Mouse (Mus musculus): ENCODE measurements at regions not wholly inside any gene's neighbourhood (a gene's known extent, or its start where the extent isn't known, plus 50 kb on each side); places are given as distances from the start of the nearest gene placed in this dataset.

GRCm38 (mm10) chr16:30661086-30661977 lies 61.8 kb downstream of the Fam43a start:
- Histone ChIP-seq H3K36me3 (ENCODE audit: control insufficient read depth, insufficient read depth, low read length) (no peaks in the 10 kb centered on the region), H3K27ac (ENCODE audit: control insufficient read depth, insufficient read depth, low read length) (no peak overlapping the region), H3K27me3 (ENCODE audit: control insufficient read depth, insufficient read depth, low read length) (no peaks in the 10 kb centered on the region), H3K4me3 (ENCODE audit: control insufficient read depth, insufficient read depth, low read length) (no peak overlapping the region), H3K4me1 (replicated peaks; ENCODE audit: control insufficient read depth, insufficient read depth, low read length) (0 out of 2 replicates have a peak, but pooled peaks cover 5% of the 10 kb centered on the region)
- 91% methylated on average over 16 of the region's 16 CpGs for WGBS
- DNase-seq = no peak
- no peak for TF ChIP-seq POLR2A (IDR thresholded peaks at IDR 0.05; ENCODE audit: control insufficient read depth, extremely low read depth, insufficient read depth, low read length, poor library complexity)

GRCm38 (mm10) chr16:30663055-30663454 lies 63.5 kb downstream of the Fam43a start:
- DNase-seq = no peak
- Histone ChIP-seq H3K4me1 (replicated peaks; ENCODE audit: control insufficient read depth, insufficient read depth, low read length) (peaks cover 8% of the 10 kb centered on the region; the same call in 1 of the 2 replicates), H3K27ac (ENCODE audit: control insufficient read depth, insufficient read depth, low read length) (no peak overlapping the region), H3K4me3 (ENCODE audit: control insufficient read depth, insufficient read depth, low read length) (no peak overlapping the region), H3K27me3 (ENCODE audit: control insufficient read depth, insufficient read depth, low read length) (no peaks in the 10 kb centered on the region), H3K36me3 (ENCODE audit: control insufficient read depth, insufficient read depth, low read length) (no peaks in the 10 kb centered on the region)
- TF ChIP-seq POLR2A (IDR thresholded peaks at IDR 0.05; ENCODE audit: control insufficient read depth, extremely low read depth, insufficient read depth, low read length, poor library complexity) (no peak), CTCF (IDR thresholded peaks at IDR 0.05; ENCODE audit: borderline replicate concordance, control insufficient read depth, extremely low read depth, insufficient read depth, low read length, poor library complexity) (no peak)
- 91% methylated on average over 8 of the region's 8 CpGs for WGBS

GRCm38 (mm10) chr16:30663971-30664370 lies 64.4 kb downstream of the Fam43a start:
- H3K36me3 ChIP-seq (ENCODE audit: control insufficient read depth, insufficient read depth, low read length) = no peaks in the 10 kb centered on the region
- 88% methylated on average over 3 of the region's 3 CpGs for WGBS

GRCm38 (mm10) chr16:30664433-30664832 lies 64.9 kb downstream of the Fam43a start:
- no peak for TF ChIP-seq CTCF (IDR thresholded peaks at IDR 0.05; ENCODE audit: borderline replicate concordance, control insufficient read depth, extremely low read depth, insufficient read depth, low read length, poor library complexity)
- no peak for TF ChIP-seq POLR2A (IDR thresholded peaks at IDR 0.05; ENCODE audit: control insufficient read depth, extremely low read depth, insufficient read depth, low read length, poor library complexity)
- WGBS = 81% methylated on average over 4 of the region's 4 CpGs
- DNase-seq = no peak
- H3K27ac ChIP-seq (ENCODE audit: control insufficient read depth, insufficient read depth, low read length) = no peak overlapping the region
- H3K4me1 ChIP-seq (replicated peaks; ENCODE audit: control insufficient read depth, insufficient read depth, low read length) = peaks cover 8% of the 10 kb centered on the region; the same call in 1 of the 2 replicates
- no peak overlapping the region for H3K4me3 ChIP-seq (ENCODE audit: control insufficient read depth, insufficient read depth, low read length)
- H3K36me3 ChIP-seq (ENCODE audit: control insufficient read depth, insufficient read depth, low read length) = no peaks in the 10 kb centered on the region
- no peaks in the 10 kb centered on the region for H3K27me3 ChIP-seq (ENCODE audit: control insufficient read depth, insufficient read depth, low read length)

More at GRCm38 (mm10) chr16:30663971-30664370, 64.4 kb downstream of the Fam43a start:
- no peak overlapping the region for H3K4me3 ChIP-seq (ENCODE audit: control insufficient read depth, insufficient read depth, low read length)
- no peak for DNase-seq
- H3K4me1 ChIP-seq (replicated peaks; ENCODE audit: control insufficient read depth, insufficient read depth, low read length) = peaks cover 8% of the 10 kb centered on the region; the same call in 1 of the 2 replicates
- no peaks in the 10 kb centered on the region for H3K27me3 ChIP-seq (ENCODE audit: control insufficient read depth, insufficient read depth, low read length)
- no peak overlapping the region for H3K27ac ChIP-seq (ENCODE audit: control insufficient read depth, insufficient read depth, low read length)
- no peak for TF ChIP-seq CTCF (IDR thresholded peaks at IDR 0.05; ENCODE audit: borderline replicate concordance, control insufficient read depth, extremely low read depth, insufficient read depth, low read length, poor library complexity)
- TF ChIP-seq POLR2A (IDR thresholded peaks at IDR 0.05; ENCODE audit: control insufficient read depth, extremely low read depth, insufficient read depth, low read length, poor library complexity) = no peak

GRCm38 (mm10) chr16:30665881-30666280 lies 66.4 kb downstream of the Fam43a start:
- no peak for DNase-seq
- WGBS = 78% methylated on average over 2 of the region's 2 CpGs
- Histone ChIP-seq H3K36me3 (ENCODE audit: control insufficient read depth, insufficient read depth, low read length) (no peaks in the 10 kb centered on the region), H3K4me3 (ENCODE audit: control insufficient read depth, insufficient read depth, low read length) (no peak overlapping the region), H3K27me3 (ENCODE audit: control insufficient read depth, insufficient read depth, low read length) (no peaks in the 10 kb centered on the region), H3K4me1 (replicated peaks; ENCODE audit: control insufficient read depth, insufficient read depth, low read length) (peaks cover 8% of the 10 kb centered on the region; the same call in 1 of the 2 replicates), H3K27ac (ENCODE audit: control insufficient read depth, insufficient read depth, low read length) (no peak overlapping the region)
- TF ChIP-seq POLR2A (IDR thresholded peaks at IDR 0.05; ENCODE audit: control insufficient read depth, extremely low read depth, insufficient read depth, low read length, poor library complexity) (no peak), CTCF (IDR thresholded peaks at IDR 0.05; ENCODE audit: borderline replicate concordance, control insufficient read depth, extremely low read depth, insufficient read depth, low read length, poor library complexity) (no peak)

- DNase-seq = no peak
- WGBS = 88% methylated on average over 8 of the region's 8 CpGs
- no peak overlapping the region for H3K4me3 ChIP-seq (ENCODE audit: control insufficient read depth, insufficient read depth, low read length)
- H3K27me3 ChIP-seq (ENCODE audit: control insufficient read depth, insufficient read depth, low read length) = no peaks in the 10 kb centered on the region
- TF ChIP-seq CTCF (IDR thresholded peaks at IDR 0.05; ENCODE audit: borderline replicate concordance, control insufficient read depth, extremely low read depth, insufficient read depth, low read length, poor library complexity) (no peak), POLR2A (IDR thresholded peaks at IDR 0.05; ENCODE audit: control insufficient read depth, extremely low read depth, insufficient read depth, low read length, poor library complexity) (no peak)
- H3K36me3 ChIP-seq (ENCODE audit: control insufficient read depth, insufficient read depth, low read length) = no peaks in the 10 kb centered on the region
- H3K27ac ChIP-seq (ENCODE audit: control insufficient read depth, insufficient read depth, low read length) = no peak overlapping the region
- peaks cover 15% of the 10 kb centered on the region for H3K4me1 ChIP-seq (replicated peaks; ENCODE audit: control insufficient read depth, insufficient read depth, low read length)
Observed at GRCm38 (mm10) chr16:30669883-30670282, 70.4 kb downstream of the Fam43a start.

Data from thymus, adult 2 months (tissue).